In genomic region chr2:109917496-109918413, GRCm38 (mm10) we compare ENCODE assay signal across 7 mouse cellular contexts. TPM values are rescaled to one million over a fixed set of nuclear protein-coding genes. Genes with fewer than 3 reads are reported as not detected.
DNase-seq lines count a peak whose midpoint lies in the region; ATAC-seq and TF ChIP-seq lines count a peak whose summit lies in the region.

Gene Lgr4 (plus strand): TSS chr2:109917647.

- H3K36me3 ChIP-seq in intestine, embryonic 16.5 days (ENCODE audit: control insufficient read depth, insufficient read depth, low read length) = no peaks in the 10 kb centered on the region
- H3K36me3 ChIP-seq in midbrain, embryonic 12.5 days = no peaks in the 10 kb centered on the region
- H3K36me3 ChIP-seq in small intestine, adult 2 months (ENCODE audit: control insufficient read depth, insufficient read depth, low read length) = no peaks in the 10 kb centered on the region

- peak; percentile 98 for DNase-seq in adrenal gland, adult 8-10 months
- DNase-seq in embryo, embryonic 9.5 days (ENCODE audit: extremely low spot score) = peak; percentile 96
- peak; percentile 88 to 94 for DNase-seq in gastrocnemius, postnatal 4 days (ENCODE audit: low spot score in 2 of 2)
- peak; percentile 93 to 94 for DNase-seq in left cerebral cortex, postnatal 36 days (ENCODE audit: low spot score in 2 of 2)

- peak; percentile 98 for ATAC-seq in intestine, embryonic 16.5 days
- ATAC-seq in midbrain, embryonic 12.5 days (ENCODE audit: low FRiP score, low read depth) = peak; percentile 99

- peak within 1 kb of the TSS; percentile 92 for H3K4me3 ChIP-seq in intestine, embryonic 16.5 days (ENCODE audit: low read length)
- peak within 1 kb of the TSS; percentile 91 for H3K4me3 ChIP-seq in midbrain, embryonic 12.5 days
- peak within 1 kb of the TSS; percentile 87 for H3K4me3 ChIP-seq in small intestine, adult 2 months (ENCODE audit: low read depth, low read length)

- H3K27ac ChIP-seq in intestine, embryonic 16.5 days (ENCODE audit: low read length) = peak within 1 kb of the TSS; percentile 99
- H3K27ac ChIP-seq in midbrain, embryonic 12.5 days (replicated peaks) = peak within 1 kb of the TSS; percentile 98
- peak within 1 kb of the TSS; percentile 73 for H3K27ac ChIP-seq in small intestine, adult 2 months (ENCODE audit: insufficient read depth, low read depth, low read length)

- peaks cover 28% of the 10 kb centered on the region for H3K4me1 ChIP-seq in intestine, embryonic 16.5 days (ENCODE audit: control insufficient read depth, insufficient read depth, low read length)
- H3K4me1 ChIP-seq in midbrain, embryonic 12.5 days = peaks cover 28% of the 10 kb centered on the region
- peaks cover 4% of the 10 kb centered on the region; the same call in 1 of the 2 replicates for H3K4me1 ChIP-seq in small intestine, adult 2 months (ENCODE audit: control insufficient read depth, insufficient read depth, insufficient read length, low read length)

- H3K9me3 ChIP-seq in intestine, embryonic 16.5 days (ENCODE audit: control insufficient read depth, low read length) = no peaks in the 10 kb centered on the region
- no peaks in the 10 kb centered on the region for H3K9me3 ChIP-seq in midbrain, embryonic 12.5 days

- intact Hi-C loops in left cerebral cortex, postnatal 36 days (cut with DNase I) = loop anchor here (5.0 kb wide), 2 partner anchors 40 to 100 kb away; partner anchors contain the start of gene Ccdc34

- peak within 1 kb of the TSS; percentile 69 for H3K4me2 ChIP-seq in intestine, embryonic 16.5 days (ENCODE audit: low read depth, low read length)
- H3K4me2 ChIP-seq in midbrain, embryonic 12.5 days (replicated peaks) = peak within 1 kb of the TSS; percentile 85

- peak; percentile 99 for TF ChIP-seq POLR2A in small intestine, adult 2 months (IDR thresholded peaks at IDR 0.05; ENCODE audit: low read depth, low read length)

- under 1% methylated on average over 98 of the region's 111 CpGs for WGBS in intestine, embryonic 16.5 days
- WGBS in midbrain, embryonic 12.5 days = 0% methylated on average over 83 of the region's 111 CpGs
- WGBS in small intestine, adult 2 months = under 1% methylated on average over 106 of the region's 111 CpGs

- no peak for TF ChIP-seq CTCF in small intestine, adult 2 months (IDR thresholded peaks at IDR 0.05; ENCODE audit: extremely low read depth, insufficient read length, insufficient replicate concordance, low read depth, low read length)

- H3K9ac ChIP-seq in intestine, embryonic 16.5 days (ENCODE audit: low read depth, low read length) = peak within 1 kb of the TSS; percentile 97
- H3K9ac ChIP-seq in midbrain, embryonic 12.5 days (replicated peaks) = peak within 1 kb of the TSS; percentile 96

- no peaks in the 10 kb centered on the region for H3K27me3 ChIP-seq in intestine, embryonic 16.5 days (replicated peaks; ENCODE audit: control insufficient read depth, insufficient read depth, low read length)
- H3K27me3 ChIP-seq in midbrain, embryonic 12.5 days = no peaks in the 10 kb centered on the region
- no peaks in the 10 kb centered on the region for H3K27me3 ChIP-seq in small intestine, adult 2 months (ENCODE audit: control insufficient read depth, insufficient read depth, low read length)

RNA-seq across cellular contexts. Expression of gene Lgr4, which starts in this region (rescaled TPM):
- total RNA-seq in adrenal gland, adult 8-10 months (2022) = 100 to 1,000 TPM; 117 to 198 (median 152) TPM
- total RNA-seq in gastrocnemius, postnatal 4 days (2021) = 10 to 100 TPM; 33.2 to 36.3 TPM
- polyA plus RNA-seq in intestine, embryonic 16.5 days (2015; fragmentation: Nextera tagmentation; extraction: Ambion mirVana) = 18.9 and 19.0 TPM in 2 replicates
- total RNA-seq in left cerebral cortex, postnatal 36 days (2021) = 10 to 100 TPM; 23.7 to 26.2 TPM
- polyA plus RNA-seq in midbrain, embryonic 12.5 days (2016; fragmentation: Nextera tagmentation; extraction: Ambion mirVana) = 15.0 and 16.8 TPM in 2 replicates
- polyA plus RNA-seq in small intestine, adult 2 months (2012; rRNA removed) = 12.0 and 51.4 TPM in 2 replicates

Comparison
In these comparisons a context has a peak if more than half of its experiments do, and no peak if none do; other contexts are left out.
1. Peak in every context shown above with its lines: DNase-seq, ATAC-seq, H3K4me3 ChIP-seq and H3K27ac ChIP-seq.